ENCODE assay signal across 8 mouse cellular contexts in the genomic region with DNA sequence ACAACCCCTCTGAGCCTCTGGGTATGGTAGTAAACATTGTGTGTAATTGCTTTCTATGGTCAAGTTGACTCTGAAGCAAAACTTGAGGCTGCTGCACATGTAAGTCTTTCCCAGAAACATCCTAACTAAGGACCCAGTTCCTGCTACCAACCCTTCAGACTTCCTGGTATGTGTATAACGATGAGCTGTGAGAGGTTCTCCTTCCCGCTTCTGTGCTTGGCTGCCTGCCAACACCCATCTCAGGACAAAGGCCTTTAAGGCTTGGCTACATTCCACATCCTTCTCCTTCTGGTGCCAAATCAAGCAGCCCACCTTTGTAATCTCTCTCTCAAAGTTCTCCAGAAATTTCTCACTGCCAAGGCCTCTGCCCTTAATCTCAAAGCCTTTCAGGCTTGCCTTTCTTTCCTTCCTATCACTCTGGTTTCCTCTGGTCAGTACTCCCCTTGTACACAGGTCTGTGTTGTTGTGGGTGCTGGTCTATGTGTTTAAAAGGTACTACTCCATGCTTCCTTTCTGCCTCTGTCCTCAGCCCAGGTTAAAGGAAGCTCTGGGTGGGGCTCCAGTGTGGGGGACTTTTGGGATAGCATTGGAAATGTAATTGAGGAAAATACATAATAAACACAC.
A peak's percentile ranks its signal among the peaks of the same experiment; 100 is the strongest.
DNase-seq lines count a peak whose midpoint lies in the region; ATAC-seq lines count a peak whose summit lies in the region.

No protein-coding gene starts in this region.

- intact Hi-C loops in heart, postnatal 14 days (cut with DNase I) = no loop called here

- H3K27ac ChIP-seq in heart, embryonic 11.5 days (ENCODE audit: low read depth, low read length) = no peak overlapping the region

- H3K9me3 ChIP-seq in heart, embryonic 11.5 days (replicated peaks; ENCODE audit: control insufficient read depth, low read length) = no peaks in the 10 kb centered on the region

- H3K36me3 ChIP-seq in heart, embryonic 11.5 days (ENCODE audit: control insufficient read depth, insufficient read depth, low read length) = no peaks in the 10 kb centered on the region

- peak; percentile 71; the same call in 1 of the 2 replicates for ATAC-seq in heart, embryonic 11.5 days (replicated peaks; ENCODE audit: insufficient number of reproducible peaks, low FRiP score, low TSS enrichment)

- H3K27me3 ChIP-seq in heart, embryonic 11.5 days (ENCODE audit: control insufficient read depth, insufficient read depth, low read length) = no peaks in the 10 kb centered on the region

- H3K4me1 ChIP-seq in heart, embryonic 11.5 days (ENCODE audit: control insufficient read depth, insufficient read depth, low read length) = 0 out of 2 replicates have a peak, but pooled peaks cover 2% of the 10 kb centered on the region

- H3K4me2 ChIP-seq in heart, embryonic 11.5 days = no peak overlapping the region

- H3K9ac ChIP-seq in heart, embryonic 11.5 days (ENCODE audit: low read depth, low read length) = no peak overlapping the region

- WGBS in heart, embryonic 11.5 days (ENCODE audit: insufficient replicate concordance) = 7% methylated on average over 2 of the region's 2 CpGs

- no peak overlapping the region for H3K4me3 ChIP-seq in heart, embryonic 11.5 days (ENCODE audit: low read depth, low read length)

- DNase-seq in heart, adult 8-10 months (ENCODE audit: low spot score) = no peak
- DNase-seq in brain, adult 2 months (ENCODE audit: low read depth, low spot score) = peak; percentile 50
- DNase-seq in heart, postnatal 14 days = peak; percentile 12 to 31
- peak; percentile 28 for DNase-seq in lung, postnatal 14 days
- DNase-seq in layer of hippocampus, postnatal 36 days = no peak
- no peak for DNase-seq in frontal cortex, postnatal 25 days (ENCODE audit: low spot score in 2 of 2)
- no peak for DNase-seq in frontal cortex, adult 2 months (ENCODE audit: extremely low spot score in 1 of 2, low spot score in 1 of 2)

Comparison
In these comparisons a context has a peak if more than half of its experiments do, and no peak if none do; other contexts are left out.
1. DNase-seq: peak in brain, adult 2 months (single experiment), heart, postnatal 14 days (2 of 2) and lung, postnatal 14 days (single experiment); none in heart, adult 8-10 months (single experiment), layer of hippocampus, postnatal 36 days (0 of 2), frontal cortex, postnatal 25 days (0 of 2) and frontal cortex, adult 2 months (0 of 2).